Mouse (Mus musculus) hindbrain, postnatal 0 days (tissue): ENCODE results near the gene Usp48. TPM values are rescaled to one million over a fixed set of nuclear protein-coding genes. Genes with fewer than 3 reads are reported as not detected.

Source experiments
- ATAC-seq: fragments of 200-750 bp; cut with Nextera tagmentation; 2 replicates; pipeline ENCODE4 v1.8.0; 2017; ENCODE audit warnings: mild to moderate bottlenecking, moderate TSS enrichment, moderate library complexity
- DNase-seq: peaks from one replicate; pipeline ENCODE4 v3.0.0-alpha.2; 2015; ENCODE audit warnings: low spot score
- H3K27ac ChIP-seq: fragments of 300-500 bp; sonication (generic); 2 replicates; pipeline ENCODE4 v1.5.1; 2014; ENCODE audit warnings: mild to moderate bottlenecking
- H3K27me3 ChIP-seq: fragments of 300-500 bp; sonication (generic); 2 replicates; pipeline ENCODE4 v1.6.1; 2014; ENCODE audit warnings: low read length, mixed read lengths; ENCODE audit not compliant: insufficient read depth
- H3K36me3 ChIP-seq: fragments of 300-500 bp; sonication (generic); 2 replicates; pipeline ENCODE4 v1.6.1; 2014; ENCODE audit warnings: low read length, mixed read lengths; ENCODE audit not compliant: insufficient read depth
- H3K4me1 ChIP-seq: fragments of 300-500 bp; sonication (generic); 2 replicates; pipeline ENCODE4 v1.6.1; 2014; ENCODE audit warnings: antibody characterized with exemption, low read length, mixed read lengths; ENCODE audit not compliant: insufficient read depth
- H3K4me2 ChIP-seq: fragments of 300-500 bp; sonication (generic); 2 replicates; pipeline ENCODE4 v1.6.1; 2014; ENCODE audit warnings: low read depth, mild to moderate bottlenecking, low read length, moderate library complexity, mixed read lengths
- H3K4me3 ChIP-seq: fragments of 300-500 bp; sonication (generic); 2 replicates; pipeline ENCODE4 v1.5.1; 2014; ENCODE audit warnings: low read length
- H3K9ac ChIP-seq: fragments of 300-500 bp; sonication (generic); replicated peaks from 2 replicates; pipeline ENCODE4 v1.6.1; 2014; ENCODE audit warnings: mild to moderate bottlenecking, low read length, moderate library complexity, mixed read lengths
- H3K9me3 ChIP-seq: fragments of 300-500 bp; sonication (generic); 2 replicates; pipeline ENCODE4 v1.6.1; 2016; ENCODE audit warnings: low read length, mixed read lengths
- CTCF ChIP-seq: IDR thresholded peaks from 2 replicates; pipeline ENCODE4 v1.5.1; 2016; ENCODE audit warnings: antibody characterized with exemption, control low read depth, low read depth
- WGBS: fragments of 180-500 bp; shearing (Covaris S2); extraction: QIAGEN DNeasy Blood & Tissue Kit; methylation state at CpG from one replicate; pipeline ENCODE4 v1.1.7; 2014; 5-methylcytosine and 5-hydroxymethylcytosine counted together
- polyA plus RNA-seq: library from polyadenylated mRNA; unstranded; fragments of >200 nt; fragmentation: Nextera tagmentation; extraction: Ambion mirVana; gene quantifications from 2 replicates; pipeline ENCODE4 v1.2.1, GENCODE M21; 2015
- total RNA-seq: library from RNA; depleted of rRNA; stranded (reverse); fragments of >200 nt; gene quantifications from 2 replicates; pipeline ENCODE4 v1.2.3, GENCODE M21; 2014

The Usp48 gene
- total and polyA plus RNA-seq, 2 experiments from 2014 or later = 45.6 to 63.8 TPM

- H3K36me3 ChIP-seq = peaks cover 58% of the 10 kb centered on the region
- no peak overlapping the region for H3K4me3 ChIP-seq
- H3K9me3 ChIP-seq = no peaks in the 10 kb centered on the region
- H3K27me3 ChIP-seq = no peaks in the 10 kb centered on the region
- no peak overlapping the region for H3K27ac ChIP-seq
- no peaks in the 10 kb centered on the region for H3K4me1 ChIP-seq
- TF ChIP-seq CTCF = no peak
- DNase-seq (no peak), ATAC-seq (no peak)
- no peak overlapping the region for H3K4me2 ChIP-seq
- WGBS = 83% methylated on average over 2 of the region's 2 CpGs
- H3K9ac ChIP-seq = no peak overlapping the region
Measured at GRCm38 (mm10) chr4:137643459-137643858, 49.9 kb downstream of the Usp48 start.

- Histone ChIP-seq H3K4me3 (no peak overlapping the region), H3K27me3 (no peaks in the 10 kb centered on the region), H3K9me3 (no peaks in the 10 kb centered on the region), H3K9ac (no peak overlapping the region), H3K27ac (no peak overlapping the region), H3K4me1 (no peaks in the 10 kb centered on the region), H3K36me3 (peaks cover 63% of the 10 kb centered on the region), H3K4me2 (no peak overlapping the region)
- TF ChIP-seq CTCF = no peak
- DNase-seq (no peak), ATAC-seq (no peak)
Measured at GRCm38 (mm10) chr4:137646262-137646661, 52.7 kb downstream of the Usp48 start.

- Histone ChIP-seq H3K27me3 (no peaks in the 10 kb centered on the region), H3K9me3 (no peaks in the 10 kb centered on the region), H3K4me1 (no peaks in the 10 kb centered on the region), H3K4me3 (no peak overlapping the region), H3K36me3 (peaks cover 69% of the 10 kb centered on the region), H3K4me2 (no peak overlapping the region), H3K27ac (no peak overlapping the region), H3K9ac (no peak overlapping the region)
- ATAC-seq = no peak
- DNase-seq = no peak
- WGBS = 67% methylated on average over 6 of the region's 6 CpGs
- TF ChIP-seq CTCF = no peak
Measured at GRCm38 (mm10) chr4:137647648-137648047, 54.1 kb downstream of the Usp48 start.

GRCm38 (mm10) chr4:137648230-137648629 is 54.7 kb downstream of the Usp48 start:
- no peak overlapping the region for H3K27ac ChIP-seq
- H3K9me3 ChIP-seq = no peaks in the 10 kb centered on the region
- no peak overlapping the region for H3K9ac ChIP-seq
- DNase-seq (no peak), ATAC-seq (no peak)
- no peak for TF ChIP-seq CTCF
- H3K4me1 ChIP-seq = no peaks in the 10 kb centered on the region
- 83% methylated on average over 9 of the region's 9 CpGs for WGBS
- H3K36me3 ChIP-seq = peaks cover 75% of the 10 kb centered on the region
- H3K4me3 ChIP-seq = no peak overlapping the region
- H3K4me2 ChIP-seq = no peak overlapping the region
- H3K27me3 ChIP-seq = no peaks in the 10 kb centered on the region

DNA sequence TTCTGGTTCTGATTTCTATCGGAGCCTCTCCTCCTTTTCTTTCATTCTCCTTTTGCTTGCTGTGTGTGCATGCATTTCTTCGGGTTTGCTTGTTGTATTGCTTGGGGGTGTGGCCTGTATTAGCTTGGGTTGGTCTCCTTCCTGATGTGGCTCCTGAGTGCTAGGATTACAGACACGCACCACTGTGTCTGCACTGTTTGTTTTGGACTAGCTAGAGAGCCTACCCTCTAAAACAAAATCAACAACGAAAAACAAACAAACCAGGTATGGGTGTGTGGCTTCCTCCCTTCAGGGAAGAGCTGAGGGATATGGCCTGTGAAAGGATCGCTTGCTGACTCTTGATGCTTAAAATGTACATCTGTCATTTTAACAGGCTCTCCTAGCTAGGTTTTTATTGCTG is 57.4 kb downstream of the Usp48 start:
- Histone ChIP-seq H3K9me3 (no peaks in the 10 kb centered on the region), H3K9ac (no peak overlapping the region), H3K4me1 (no peaks in the 10 kb centered on the region), H3K27me3 (no peaks in the 10 kb centered on the region), H3K27ac (no peak overlapping the region), H3K4me3 (no peak overlapping the region), H3K36me3 (peaks cover 73% of the 10 kb centered on the region), H3K4me2 (no peak overlapping the region)
- no peak for DNase-seq
- 81% methylated on average over 5 of the region's 5 CpGs for WGBS
- no peak for ATAC-seq
- TF ChIP-seq CTCF = no peak

GRCm38 (mm10) chr4:137652835-137653346 is 59.3 kb downstream of the Usp48 start:
- Histone ChIP-seq H3K4me1 (no peaks in the 10 kb centered on the region), H3K36me3 (peaks cover 72% of the 10 kb centered on the region), H3K9ac (no peak overlapping the region), H3K27ac (no peak overlapping the region), H3K9me3 (no peaks in the 10 kb centered on the region), H3K27me3 (no peaks in the 10 kb centered on the region), H3K4me3 (no peak overlapping the region), H3K4me2 (no peak overlapping the region)
- 97% methylated on average over 5 of the region's 5 CpGs for WGBS
- DNase-seq (no peak), ATAC-seq (no peak)
- TF ChIP-seq CTCF = no peak

- H3K9ac ChIP-seq = no peak overlapping the region
- H3K4me1 ChIP-seq = no peaks in the 10 kb centered on the region
- H3K27me3 ChIP-seq = no peaks in the 10 kb centered on the region
- no peak overlapping the region for H3K4me2 ChIP-seq
- H3K9me3 ChIP-seq = no peaks in the 10 kb centered on the region
- DNase-seq = no peak
- H3K36me3 ChIP-seq = peaks cover 52% of the 10 kb centered on the region
- H3K27ac ChIP-seq = no peak overlapping the region
- 57% methylated on average over 18 of the region's 18 CpGs for WGBS
- ATAC-seq = no peak
- H3K4me3 ChIP-seq = no peak overlapping the region
- TF ChIP-seq CTCF = no peak
Measured at GRCm38 (mm10) chr4:137655241-137656031, 61.9 kb downstream of the Usp48 start.
